Mouse (Mus musculus): ENCODE data around the gene Eva1a.

The Eva1a gene

DNA sequence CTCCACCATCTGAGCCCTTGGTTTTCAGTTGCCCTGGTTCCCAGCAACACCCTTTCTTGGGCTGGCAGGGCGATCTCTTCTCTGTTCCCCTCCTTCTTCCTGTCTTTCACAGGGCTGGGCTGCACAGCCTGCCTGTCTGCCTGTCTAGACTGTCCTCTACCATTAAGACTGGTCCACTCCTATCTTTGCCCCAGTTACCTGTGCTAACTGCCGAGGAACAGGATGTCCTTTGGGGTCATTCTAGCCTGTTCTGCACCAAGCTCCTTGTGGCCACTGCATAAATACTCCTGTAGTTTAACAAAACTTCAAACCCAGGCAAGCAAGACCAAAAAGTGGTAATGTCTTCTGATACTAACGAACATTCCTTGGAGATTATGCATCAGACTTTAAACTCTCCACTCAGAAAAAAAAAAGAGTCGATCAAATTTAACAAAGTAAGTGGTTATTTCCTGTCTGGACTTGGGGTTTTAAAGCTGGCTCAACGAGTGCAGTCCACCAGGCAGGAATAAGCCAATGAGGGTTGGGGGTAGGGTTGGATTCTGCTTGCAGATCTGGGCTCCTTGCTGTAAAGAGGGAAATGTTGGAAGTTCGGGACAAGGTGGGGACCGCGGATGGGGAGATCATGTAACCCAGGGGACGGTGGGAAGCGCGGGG, at the start of gene Eva1a:
Eva1a (plus strand) TSS at position 210 of the 654 bp plus-strand sequence.
- DNase-seq: no peak

DNA sequence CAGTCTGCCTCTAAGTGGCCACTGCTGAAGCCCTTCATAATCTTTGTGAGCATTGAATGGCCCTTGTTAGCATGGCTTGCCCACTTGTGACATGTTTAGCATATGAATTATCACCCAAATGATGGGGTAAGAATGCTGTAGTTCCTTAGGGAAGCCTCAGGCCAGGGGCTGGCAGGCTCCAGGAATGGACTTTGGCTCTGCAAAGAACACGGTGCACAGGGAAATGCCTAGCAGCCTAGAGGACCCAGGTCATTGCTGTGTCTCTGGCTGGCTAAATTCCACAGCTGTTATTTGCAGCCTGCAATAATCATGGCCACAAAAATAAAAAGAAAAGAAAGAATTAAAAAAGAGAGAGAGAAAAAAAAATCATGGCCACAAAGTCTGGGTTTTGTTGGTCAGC, 28.5 kb upstream of the Eva1a start:
- DNase-seq: no peak

DNA sequence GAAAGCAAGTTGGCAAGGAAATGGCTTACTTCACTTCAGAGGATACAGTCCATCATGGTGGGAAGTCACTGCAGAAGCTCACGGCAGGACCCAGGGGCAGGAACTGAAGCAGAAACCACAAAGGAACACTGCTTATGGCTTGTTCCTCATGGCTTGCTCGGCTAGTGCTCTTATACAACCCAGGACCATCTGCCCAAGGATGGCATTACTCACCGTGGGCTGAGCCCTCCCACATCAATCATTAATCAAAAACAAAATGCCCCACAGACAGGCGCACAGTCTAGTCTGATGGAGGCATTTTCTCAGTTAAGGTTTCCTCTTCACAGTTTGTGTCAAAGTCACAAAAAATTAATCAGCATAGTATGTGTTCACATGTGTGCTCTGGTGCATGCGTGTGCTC, 19.8 kb upstream of the Eva1a start:
- DNase-seq: no peak

DNA sequence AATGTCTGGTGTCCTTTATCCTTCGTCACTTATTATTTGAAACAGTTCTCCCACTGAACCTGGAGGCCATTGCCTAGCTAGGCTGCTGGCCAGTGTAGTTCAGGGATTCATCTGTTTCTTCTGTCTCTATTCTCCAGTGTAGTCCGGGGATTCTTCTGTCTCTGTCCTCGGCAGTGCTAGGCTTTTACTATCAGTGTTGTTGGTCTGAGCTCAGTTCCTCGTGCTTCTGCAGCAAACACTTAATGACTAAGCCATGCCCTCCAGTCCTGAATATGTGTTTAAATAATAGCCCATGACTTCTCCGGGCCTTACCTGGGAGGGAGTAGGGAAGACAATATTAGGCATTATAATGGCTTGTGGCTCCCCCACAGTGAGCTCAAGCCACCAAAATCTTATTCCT, 19.3 kb upstream of the Eva1a start:
- DNase-seq: no peak

DNA sequence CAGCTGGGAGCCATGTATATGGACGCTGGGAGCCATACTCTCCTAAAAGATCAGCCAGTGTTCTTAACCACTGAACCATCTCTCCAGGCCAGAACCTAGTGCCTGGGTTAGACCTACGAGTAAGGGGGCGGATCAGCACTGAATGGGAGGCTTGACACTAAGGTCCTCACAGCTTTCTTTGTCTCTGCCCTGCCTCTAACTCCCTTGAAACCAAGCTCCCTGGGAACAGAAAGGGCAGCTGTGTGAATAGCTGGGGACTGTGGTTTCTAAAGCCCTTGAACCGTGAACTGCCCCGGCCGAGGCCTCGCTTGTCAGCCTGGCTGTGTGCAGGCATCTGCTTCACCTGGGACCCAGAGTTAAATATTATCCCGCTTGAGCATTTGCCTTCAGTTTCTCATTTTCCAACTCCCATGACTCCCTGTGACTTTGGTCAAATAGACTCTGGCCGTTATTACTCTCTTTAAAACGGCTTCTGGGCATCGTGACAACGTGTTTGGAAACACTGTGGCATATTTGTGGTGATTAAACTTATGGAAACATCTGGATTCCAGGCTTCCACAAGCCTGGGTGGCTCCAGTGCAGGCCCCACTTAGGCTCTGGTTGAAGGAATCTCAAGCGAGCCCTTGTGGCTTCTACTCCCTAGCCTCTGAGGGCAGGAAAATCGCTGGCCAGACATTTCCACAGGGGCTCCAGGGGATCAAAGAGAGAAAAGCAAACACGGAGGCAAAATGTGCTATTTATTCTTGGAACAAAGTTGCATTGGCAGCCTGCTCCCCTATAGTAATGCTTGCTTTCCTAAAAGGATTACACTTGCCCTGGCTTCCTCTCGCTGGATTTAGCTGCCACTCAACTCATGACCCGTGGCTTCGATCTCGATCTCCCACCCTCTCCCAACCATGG, 11.0 kb upstream of the Eva1a start:
- no peak for DNase-seq

DNA sequence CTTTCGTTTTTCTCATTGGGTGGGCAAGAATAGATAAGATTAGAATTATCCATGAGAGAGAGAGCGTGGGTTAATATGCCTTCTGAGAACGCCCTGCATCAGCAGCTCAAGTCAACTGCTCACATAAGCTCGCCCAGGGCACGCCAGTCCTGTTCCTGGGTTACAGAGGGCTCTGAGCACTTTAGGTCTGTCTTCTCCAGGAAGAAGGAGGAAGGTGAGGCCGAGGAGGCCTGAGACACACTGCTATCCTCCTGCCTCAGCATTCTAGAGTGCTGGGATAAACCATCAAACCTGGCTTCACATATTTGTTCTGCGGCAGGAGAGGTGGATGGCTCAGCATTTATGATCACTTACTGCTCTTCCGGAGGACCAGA, 10.3 kb upstream of the Eva1a start:
- DNase-seq: no peak

DNA sequence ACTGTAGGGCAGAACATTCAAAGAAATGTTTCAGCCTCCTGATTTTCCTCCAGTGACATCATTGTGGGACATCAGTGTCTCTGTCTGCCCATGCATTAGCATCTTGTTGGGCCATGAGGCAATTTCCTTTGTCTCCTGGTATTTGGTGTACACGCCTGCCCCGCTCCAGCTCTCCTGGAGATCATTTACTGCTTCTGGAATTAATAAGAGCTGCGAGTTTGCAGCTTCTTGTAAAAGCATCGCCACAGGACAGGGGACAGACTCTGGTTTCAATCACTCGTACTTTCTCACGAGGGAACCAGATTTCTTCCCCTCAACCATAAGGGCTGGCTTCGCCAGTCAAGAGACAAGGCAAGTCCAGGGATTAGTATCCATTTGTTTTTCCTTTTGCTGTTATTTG, 3.6 kb upstream of the Eva1a start:
- DNase-seq: no peak

DNA sequence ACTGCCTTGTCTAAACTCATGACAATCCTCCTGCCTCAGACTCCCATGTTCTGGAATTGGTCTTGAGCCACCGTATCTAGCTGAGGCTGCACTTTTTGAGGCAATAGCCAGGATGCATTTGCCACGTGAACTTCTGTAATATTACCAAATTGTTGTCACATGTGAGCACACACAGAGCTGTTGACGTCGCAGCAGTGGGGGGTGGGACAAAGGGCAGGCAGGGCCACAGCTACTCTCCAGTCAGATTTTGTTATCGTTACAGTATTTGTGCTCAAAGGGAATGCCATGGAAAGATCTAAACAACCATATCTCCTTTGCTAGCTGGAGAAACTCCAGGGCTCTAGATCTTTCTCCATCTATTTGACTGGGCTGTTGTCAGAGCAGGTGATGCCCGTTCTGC, 1.6 kb upstream of the Eva1a start:
- DNase-seq: no peak

DNA sequence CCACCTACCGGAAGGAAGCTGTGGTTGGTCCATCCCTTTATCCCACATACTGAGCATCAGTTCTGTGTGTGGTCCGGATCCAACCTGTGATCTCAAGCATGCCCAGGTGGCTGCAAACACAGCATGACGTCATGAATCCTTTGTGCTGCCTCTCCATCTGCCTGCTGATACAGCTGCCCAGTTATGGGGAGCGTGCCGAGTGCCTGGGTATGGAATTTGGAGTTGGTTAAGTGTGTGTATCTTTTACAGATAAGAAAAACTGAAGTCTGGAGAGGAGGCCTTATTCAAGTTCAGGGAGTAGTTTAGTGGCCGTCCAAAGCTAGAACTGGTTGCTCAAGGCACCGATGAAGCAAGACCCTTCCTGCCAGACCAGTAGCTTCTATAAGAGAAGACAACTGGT, 875 bp upstream of the Eva1a start:
- DNase-seq: no peak

DNA sequence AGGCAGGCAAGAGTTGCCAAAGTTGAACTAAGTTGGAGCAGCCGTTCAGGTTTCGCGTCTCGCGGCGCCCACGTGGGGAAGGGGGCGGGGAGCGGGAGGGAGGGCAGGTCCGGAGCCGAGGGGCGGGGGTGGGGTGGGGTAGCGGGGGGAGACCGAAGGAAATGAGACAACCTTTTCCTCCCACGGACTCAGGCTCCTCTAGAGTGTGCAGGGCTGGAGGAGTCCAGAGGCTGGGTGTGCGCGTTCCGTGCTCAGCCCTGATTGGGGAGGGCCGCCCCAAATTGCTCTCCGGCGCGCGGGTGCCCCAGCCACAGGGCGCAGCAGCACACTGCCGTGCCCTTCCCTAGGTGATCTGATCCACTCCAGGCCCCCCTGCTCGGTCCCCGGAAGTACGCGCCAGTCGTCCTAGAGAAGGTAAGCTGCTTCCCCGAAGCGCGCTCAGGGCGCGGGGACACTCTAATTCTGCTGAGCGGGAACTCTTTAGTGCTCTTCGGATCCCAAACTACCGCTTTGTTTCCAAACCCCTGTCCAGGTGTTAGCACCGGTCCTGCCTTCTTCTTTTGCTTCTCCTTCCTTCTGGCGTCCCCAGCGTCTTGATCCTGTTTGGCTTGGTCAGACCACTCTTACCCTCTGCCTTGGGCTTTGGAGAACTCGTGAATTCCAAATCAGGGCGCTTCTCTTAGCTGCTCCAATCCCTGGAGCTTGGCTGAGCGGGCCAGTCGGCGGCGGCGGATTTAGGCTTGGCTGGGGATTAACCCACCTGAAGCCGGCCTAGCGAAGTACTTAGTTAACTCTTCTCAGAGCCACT, 849 bp downstream of the Eva1a start:
- DNase-seq: no peak

DNA sequence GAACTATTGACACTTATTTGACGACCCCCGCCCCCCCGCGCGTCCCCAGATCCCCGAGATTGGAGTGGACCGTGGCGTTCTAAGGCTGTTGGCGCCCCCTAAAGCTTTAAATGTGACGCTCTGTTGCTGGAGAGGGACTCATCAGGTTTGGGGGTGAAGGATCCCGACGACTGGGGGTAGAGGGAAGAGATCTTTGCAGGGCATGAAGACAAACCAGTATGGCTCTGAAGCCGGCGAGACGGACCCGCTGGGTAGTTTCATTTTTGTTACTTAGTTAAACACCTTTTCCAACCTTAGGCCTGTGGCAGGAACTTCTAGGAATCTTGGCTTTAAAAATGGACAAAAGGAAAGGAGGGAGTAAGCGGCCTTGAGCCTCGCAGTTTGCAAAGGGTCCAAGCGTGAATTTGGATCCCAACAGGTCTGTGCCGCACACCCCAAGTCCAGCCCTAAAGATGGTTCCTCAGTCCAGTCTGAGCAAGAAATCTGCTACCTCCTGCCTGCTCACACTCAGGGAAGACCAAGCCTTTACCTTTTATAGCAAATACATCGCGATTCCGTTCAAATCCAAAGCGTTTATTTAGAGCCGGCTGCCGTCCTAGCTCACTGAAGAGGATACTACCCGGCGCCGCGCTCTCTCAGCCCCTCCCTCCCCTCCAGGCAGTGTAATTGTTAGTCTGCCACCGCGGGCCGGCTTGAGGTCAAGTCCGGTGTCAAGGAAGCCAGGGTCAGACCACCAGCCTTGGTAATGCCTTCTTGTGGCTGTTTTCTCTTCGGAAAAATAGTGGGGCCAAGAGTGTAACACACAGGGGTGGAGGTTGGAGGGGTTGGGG, 1.7 kb downstream of the Eva1a start:
- no peak for DNase-seq

DNA sequence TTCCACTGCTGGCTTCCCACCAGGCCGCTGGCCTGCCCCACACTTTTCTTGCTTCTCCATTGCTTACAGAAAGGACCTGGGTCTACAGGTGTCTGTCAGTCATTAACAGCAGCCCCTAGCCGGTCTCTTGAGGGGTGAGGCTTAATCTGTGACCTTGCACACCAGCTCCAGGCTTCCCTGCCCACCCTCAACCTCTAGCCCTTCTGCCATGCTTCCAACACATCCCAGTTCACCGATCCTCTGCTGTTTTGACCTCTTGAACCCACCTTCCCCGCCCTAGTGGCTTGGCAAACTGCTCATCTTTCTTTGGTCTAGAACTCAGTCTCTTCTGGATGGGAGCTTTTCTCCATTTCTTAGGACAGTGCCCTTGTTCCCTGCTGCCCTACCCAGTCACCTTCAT, 2.8 kb downstream of the Eva1a start:
- DNase-seq: no peak

DNA sequence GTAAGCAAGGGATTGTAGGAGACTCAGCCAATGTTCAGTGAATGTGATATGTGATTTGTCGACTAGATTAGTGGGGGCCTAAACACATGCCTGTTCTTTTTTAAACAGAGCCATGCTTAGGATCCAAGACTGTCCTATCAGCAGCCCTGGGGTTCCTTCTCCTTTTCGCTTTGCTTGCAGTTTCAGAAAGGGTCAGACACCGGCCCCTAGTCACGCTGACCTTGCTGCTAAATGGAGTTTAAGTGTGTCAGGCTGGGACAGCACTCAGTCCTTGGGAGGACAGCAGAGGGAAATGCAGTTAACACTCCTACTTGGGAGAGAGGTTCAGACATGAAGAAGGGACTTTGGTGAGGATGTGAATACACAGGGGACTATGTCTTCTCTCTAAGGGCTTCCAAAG, 3.7 kb downstream of the Eva1a start:
- no peak for DNase-seq

DNA sequence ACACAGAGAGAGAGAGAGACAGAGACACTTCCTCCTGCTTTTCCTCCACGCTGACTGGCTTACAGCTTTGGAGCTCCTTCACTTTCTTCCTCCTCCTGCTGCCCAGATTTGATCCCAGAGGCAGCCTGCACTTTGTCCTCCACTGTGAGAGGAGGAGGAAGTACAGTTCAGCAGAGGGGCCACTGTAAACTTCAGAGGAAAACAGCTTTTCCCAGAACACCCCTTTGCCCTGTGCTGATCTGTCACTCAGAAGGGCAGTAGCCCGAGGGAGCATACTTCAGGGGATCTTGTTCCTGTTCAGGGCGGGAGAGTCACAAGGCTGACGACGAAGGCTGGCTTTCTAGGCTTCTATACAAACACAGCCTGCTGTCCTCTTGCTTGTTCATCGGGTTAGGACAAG, 7.1 kb downstream of the Eva1a start:
- no peak for DNase-seq

DNA sequence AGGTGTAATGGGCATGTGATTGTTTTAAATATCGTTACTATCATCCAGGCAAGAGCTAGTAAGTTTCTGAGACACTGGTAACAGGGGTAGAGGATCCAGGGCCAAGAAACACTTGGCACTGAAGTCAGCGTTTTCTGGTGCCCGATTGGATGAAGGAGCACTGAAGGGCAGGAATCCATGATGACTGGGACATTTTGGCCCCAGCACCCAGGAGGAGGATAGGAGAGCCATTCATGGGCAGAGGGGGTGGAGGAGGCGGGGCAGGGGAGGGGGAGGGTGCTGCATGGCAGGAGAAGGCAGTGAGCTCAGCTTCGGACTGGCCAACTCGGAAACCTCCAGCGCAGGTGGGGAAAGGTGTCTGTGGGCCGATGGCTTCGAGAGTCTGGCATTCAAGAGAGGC, 9.4 kb downstream of the Eva1a start:
- peak; percentile 13 for DNase-seq

DNA sequence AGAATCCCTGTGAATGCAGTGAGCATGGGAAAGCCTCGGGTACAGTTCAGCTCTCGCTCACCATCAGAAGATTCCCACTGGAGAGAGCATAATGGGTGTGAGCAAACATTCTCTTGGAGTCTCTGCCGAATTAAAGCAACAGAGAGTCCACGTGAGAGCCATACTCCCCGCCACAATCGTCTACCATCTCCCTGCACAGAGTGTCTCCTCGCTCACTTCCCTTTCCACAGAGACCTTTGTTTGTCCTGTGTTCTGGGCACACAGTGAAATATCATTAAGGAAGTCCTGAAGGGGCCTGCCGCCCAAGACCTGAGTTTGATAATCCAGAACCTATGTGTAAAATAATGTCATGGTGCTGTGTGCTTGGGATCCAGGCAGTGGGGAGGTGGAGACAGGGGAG, 10.7 kb downstream of the Eva1a start:
- no peak for DNase-seq

DNA sequence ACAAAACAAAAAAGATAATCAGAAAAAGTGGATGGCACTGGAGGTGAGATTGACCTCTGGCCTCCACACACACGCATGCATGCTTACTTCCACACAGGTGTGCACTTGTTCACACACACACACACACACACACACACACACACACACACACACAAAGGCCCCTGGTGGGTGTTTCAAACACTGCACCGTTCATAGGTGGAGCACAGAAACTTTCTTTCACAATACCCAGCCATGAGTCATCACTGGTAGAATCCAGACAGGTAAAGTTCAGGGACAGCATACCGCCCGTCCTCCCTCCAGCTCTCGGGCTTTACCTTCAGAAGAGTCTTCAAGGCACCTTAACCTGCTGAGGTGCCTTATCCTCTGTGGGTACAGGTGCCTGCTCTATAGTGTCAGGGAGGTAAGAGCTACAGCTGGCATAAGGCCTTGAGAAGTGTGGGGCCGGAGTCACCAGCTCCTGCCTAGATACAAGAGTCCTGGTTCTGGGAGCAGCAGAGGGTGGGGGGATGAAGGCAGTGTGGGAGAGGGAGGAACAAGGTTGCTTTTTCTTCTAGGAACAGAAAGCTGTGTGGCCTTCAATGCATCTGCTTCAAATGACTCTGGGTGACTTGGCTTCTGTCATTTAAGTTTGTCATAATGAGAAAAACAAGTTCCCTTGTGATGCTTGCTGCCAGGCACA, 11.3 kb downstream of the Eva1a start:
- DNase-seq: no peak

DNA sequence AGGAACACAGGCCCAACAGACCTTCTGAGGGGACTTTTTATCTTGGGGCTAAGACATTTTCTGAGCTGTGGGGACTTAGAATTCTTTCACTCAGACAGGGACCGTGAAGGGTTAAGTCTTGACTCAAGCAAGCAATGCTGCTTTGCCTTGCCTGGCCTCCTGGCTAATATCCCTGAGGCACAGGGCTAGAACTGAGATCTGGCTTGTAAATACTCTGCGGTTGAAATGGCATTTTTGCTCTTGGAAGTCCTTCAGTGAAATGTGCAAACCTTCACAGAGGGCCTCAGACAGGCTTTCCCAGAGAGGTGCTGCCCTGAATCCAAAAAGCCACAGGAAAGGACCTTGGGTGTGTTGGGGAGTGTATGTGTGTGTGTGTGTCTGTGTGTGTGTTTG, 11.9 kb downstream of the Eva1a start:
- no peak for DNase-seq

DNA sequence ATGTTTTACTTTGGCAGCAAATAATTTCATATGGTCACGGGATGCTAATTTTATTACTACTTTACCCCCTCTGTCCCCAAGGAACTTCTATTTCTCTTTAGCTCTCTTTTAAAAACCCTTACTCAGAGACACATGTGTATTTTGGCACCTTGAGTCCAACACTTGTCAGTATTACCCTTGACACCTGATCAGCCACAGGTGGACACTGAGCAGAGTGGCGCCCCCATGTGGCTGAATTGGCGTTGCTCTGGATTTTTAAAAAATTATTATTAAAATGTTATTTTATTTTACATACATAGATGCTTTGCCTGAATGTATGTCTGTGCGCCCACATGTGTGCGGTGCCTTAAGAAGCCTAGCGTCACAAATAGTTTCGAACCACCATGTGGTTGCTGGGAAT, 14.0 kb downstream of the Eva1a start:
- no peak for DNase-seq

DNA sequence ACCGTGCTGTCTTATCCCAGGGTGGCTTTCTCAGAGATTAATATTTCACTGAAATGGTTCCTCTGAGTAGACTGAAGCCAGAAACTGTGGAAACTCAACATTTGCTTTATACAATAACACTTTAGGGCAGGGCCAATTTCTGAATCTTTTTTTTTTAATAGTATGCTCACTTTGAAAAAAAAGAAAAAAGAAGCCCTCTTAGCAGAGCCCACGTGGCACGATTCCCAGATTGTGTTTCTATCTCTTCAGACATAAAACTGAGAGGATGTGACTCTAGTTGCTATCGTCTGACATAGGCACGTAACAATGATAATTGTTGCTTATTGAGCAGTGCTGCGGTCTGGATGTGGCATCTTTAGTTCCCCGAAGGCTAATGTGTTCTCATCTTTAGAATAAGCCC, 19.1 kb downstream of the Eva1a start:
- no peak for DNase-seq

DNA sequence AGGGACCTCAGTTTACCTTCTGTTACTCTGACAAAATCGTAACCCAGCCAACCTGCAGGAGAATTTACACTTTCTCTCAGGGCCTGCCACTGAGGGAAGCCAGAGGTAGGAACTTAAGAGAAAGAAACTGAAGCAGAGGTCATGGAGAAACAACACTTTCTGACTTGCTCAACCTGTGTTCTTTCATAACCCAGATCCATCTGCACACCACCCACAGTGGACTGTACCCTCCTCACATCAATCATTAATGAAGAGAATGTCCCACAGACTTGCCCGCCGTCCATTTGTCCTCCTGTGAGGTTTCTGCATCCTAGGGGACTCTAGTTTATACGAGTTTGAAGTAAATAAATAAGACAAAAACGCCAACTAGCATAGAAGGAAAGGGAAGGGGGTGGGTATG, 24.4 kb downstream of the Eva1a start:
- DNase-seq: no peak

DNA sequence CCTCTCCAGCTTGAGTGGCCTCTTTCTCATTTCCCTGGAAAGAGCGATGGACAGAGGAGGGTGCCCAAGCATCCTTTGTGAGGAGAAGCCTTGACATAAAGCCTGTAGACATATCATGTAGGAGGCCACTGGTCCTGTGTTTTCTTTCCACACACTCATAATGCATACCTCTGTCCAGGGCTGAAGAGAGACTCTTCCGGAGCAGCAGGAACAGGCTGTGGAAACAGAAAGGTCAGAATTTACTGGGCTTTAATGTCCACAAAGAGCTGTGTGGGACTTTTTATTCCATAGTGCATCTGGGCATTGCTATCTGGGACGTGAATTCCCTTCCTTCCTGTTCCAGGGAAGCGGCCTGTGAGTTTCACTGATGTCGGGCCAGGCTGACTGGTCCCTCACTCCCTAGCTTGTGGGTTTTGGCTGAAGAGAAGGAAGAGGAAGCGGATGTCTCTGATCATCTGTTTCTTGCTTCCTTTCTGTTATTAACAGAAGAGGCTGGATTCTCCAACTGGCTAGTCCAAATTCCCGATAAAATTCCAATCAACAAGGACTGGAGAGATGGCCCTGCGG, 25.8 kb downstream of the Eva1a start:
- DNase-seq: no peak
